Mouse (Mus musculus) A20 (cell line): ENCODE measurements around the gene Dot1l.
A peak's percentile ranks its signal among the peaks of the same experiment; 100 is the strongest.

Experiments
- DNase-seq: peaks from one replicate; pipeline ENCODE4 v3.0.0-alpha.2; 2011; ENCODE audit warnings: low read depth, low spot score

The Dot1l gene

DNA sequence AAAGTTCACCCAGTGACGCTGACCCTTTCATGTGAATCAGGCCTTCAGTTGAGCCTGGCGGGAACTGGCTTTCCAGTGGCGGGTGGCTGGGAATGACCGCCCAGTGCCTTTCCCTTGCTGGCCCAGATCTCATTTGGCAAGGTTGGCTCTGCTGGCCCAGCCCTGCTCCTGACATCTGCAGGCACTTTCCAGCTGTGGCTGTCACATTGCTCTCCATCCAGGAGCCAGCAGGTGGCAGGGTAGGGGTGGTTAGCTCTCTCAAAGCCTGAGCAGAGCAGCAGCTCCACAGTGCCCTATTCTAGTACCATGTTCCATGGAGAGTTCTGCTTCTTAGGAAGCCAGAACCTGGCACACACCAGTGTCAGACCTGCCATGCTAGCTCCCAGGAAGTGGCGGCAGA, 2.7 kb downstream of the Dot1l start:
- DNase-seq, result peak; percentile 69

- DNase-seq, result no peak
Observed at GRCm38 (mm10) chr10:80758651-80759050, 3.6 kb downstream of the Dot1l start.

DNA sequence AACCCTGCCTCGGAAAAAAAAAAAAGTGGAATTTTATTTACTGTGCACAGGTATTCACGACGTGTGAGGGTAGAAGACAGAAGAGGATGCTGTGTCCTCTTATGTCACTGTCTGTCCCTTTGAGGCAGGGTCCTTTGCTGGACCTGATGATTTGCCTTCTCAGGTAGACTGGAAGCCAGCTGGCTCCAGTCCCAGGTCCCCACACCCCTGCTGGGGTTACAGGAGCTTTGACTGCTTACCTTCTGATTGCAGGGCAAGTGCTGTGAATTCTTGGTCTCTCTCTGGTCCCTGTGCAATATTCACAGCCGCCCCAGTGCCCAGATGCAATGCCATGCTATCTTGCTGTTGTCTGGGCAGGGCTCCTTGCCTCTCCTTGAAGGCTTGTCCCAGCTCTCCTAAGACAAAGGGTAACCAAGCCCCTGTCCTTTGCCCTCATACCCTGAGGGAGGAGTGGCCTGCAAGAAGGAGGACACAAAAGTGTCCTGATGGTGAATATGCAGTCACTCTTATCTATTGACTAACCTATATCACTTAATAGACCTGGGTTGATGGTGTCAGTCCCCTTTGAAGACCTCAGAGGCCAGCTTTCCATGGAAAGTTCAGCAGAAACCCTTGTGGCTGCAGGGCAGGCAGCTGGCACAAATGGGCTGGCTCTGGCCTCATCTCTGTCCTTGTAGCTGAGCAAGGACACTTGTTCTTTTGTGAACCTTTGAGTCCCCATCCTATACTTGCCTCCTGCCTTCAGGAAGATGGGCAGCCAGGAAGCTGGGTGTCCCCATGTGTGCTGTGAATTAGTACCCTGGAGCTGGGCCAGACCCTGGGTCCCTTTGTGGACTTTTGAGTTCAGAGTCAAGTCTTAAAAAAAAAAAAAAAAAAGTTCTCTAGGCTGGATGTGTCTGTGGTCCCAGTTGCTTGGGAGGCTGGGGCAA, 5.9 kb downstream of the Dot1l start:
- no peak for DNase-seq

DNA sequence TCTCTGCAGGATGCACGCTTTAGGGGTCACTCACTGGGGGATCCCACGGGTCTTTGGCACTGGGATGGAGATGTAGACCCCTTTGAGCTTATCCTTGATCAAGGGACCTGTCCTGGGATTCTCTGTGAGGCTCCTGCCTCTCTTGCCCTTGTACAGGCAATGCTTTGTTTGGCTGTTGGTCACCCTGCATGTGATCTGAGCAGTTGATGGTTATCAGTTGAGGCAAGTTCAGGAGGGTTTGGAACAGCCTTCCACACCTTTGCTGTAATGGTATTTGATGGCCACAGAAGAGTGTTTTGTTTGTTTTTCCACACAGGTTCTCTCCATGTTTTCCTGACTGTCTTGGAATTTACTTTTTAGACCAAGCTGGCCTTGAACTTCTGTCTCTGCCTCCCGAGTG, 6.8 kb downstream of the Dot1l start:
- no peak for DNase-seq

GRCm38 (mm10) chr10:80763502-80763901, 8.5 kb downstream of the Dot1l start:
- no peak for DNase-seq

DNA sequence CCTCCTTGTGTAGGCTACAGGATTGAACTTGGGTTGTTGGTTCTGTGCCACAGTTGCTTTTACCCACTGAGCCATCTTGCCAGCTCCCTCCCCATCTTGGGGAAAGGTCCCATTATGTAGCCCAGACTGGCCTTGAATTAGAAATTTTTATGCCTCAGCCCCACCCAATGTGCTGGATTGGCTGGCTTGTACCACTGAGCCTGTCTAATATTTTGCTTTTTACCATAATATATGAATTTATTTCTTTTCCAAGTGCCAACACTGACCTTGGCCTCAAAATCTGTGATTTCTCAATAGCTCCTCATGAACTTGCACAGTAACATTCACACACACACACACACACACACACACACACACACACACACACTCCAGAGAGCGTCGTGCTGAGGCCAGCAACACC, 10.7 kb downstream of the Dot1l start:
- DNase-seq, result no peak

DNA sequence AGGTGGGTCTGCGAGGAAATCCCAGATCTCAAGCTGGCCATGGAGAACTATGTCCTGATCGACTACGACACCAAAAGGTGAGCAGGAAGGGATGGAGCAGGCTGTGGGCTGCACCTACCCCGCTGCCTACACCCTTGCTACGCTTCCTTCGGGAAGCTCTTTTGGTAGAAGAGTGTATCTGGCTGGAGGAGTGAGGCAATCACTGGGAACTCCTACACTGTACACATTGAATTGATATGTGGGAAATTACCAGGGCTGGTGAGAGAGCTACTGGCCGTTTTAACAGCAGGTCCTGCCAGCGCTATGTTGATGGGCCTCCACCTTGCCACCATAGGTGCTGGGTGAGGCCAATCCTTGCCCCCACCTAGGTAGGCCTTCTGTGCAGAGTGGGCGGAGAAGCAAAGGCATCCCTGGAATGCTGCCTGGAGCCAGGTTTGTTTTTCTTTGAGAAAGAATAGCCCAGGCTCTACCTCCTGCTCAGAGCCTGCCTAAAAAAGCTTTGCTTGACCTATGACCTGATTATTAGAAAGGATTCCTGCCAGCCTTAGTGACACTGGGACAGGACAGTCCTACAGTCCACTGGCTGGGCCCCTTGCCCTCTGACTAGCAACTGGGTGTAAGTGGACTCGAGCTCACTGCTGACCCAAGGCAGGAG, 11.3 kb downstream of the Dot1l start:
- no peak for DNase-seq

- no peak for DNase-seq
Observed at GRCm38 (mm10) chr10:80768365-80768764, 13.4 kb downstream of the Dot1l start.

DNA sequence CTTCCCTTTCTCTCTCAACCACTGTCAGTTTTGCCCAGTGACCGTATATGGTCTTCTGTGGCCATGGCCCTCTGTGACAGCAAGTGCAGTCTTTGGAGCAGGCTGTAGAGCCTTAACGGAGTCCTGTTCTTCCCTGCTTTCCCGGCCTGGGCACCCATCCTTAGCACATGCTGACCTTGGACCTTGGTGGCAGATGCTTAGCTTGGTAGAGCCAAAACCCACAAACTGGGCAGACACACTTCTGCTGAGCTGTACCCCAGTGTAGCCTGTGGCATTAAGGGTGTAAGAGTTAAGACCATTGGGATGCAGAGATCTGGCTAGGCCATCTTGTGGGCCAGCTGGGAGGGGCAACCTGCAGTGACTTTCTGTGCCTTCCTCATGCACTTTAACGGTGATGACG, 18.8 kb downstream of the Dot1l start:
- DNase-seq, result no peak

DNA sequence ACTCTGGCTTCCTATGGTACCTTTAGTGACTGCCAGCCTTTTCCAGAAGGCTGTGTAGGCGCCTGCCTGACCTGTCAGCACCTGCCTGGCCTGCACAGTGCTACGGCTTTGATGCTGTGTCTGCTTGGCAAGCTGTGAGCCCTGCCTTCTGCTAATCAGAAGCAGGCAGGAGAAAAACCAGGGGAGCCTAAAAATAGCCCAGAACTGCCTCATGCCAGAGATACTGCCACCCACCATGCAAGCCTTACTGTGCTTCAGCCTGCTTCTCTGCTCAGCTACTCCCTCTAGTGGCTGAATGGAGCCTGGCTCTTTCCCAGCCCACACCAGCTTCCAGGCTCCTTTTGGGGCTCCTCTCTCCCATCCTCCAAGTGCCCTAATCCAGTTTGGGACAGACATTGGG, 19.5 kb downstream of the Dot1l start:
- DNase-seq, result peak; percentile 49

DNA sequence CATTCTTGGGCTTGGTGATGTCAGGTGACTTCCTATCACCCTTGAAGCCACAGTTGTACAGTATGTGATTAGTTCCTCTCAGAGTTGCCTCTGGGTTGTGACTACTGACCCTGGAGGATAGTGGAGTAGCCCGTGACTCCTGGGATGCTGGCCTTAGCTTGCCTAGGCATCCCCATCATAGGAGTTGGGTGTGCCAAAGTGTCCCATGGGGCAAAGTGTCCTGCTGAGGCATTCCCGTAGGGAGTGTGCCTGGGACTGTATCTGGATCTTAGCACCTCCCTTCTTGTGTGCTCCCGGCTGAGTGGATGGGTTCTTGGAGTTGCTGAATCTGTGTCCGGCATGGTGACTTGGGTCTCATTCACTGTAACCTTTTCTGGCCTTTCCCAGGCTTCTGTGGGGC, 20.0 kb downstream of the Dot1l start:
- DNase-seq, result no peak

- no peak for DNase-seq
Observed at GRCm38 (mm10) chr10:80775731-80776130, 20.7 kb downstream of the Dot1l start.

DNA sequence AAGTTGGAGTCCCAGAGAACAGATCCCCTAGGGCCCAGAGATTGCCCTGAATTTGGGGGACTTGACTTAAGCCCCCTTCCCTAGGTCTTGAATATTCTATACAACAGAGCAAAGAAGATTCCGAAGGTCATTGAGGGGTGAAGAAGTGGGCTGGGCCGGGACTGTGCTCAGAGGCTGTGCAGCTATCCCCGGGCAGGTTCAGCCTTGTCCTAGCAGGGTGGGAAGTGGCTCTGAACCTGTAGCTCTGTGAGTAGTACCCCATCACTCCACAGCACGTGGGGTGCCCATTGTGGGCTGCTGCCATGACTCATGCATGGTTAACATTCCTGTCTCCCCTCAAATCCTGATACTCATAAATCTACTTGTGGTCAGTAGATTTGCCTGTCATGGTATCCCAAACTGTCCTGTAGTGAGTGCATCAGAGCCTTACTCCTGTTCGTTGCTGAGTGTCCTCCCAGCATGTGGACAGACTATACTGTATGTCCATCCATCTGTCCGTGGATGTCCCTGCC, 21.4 kb downstream of the Dot1l start:
- DNase-seq, result no peak

GRCm38 (mm10) chr10:80777123-80777522, 22.1 kb downstream of the Dot1l start:
- no peak for DNase-seq

DNA sequence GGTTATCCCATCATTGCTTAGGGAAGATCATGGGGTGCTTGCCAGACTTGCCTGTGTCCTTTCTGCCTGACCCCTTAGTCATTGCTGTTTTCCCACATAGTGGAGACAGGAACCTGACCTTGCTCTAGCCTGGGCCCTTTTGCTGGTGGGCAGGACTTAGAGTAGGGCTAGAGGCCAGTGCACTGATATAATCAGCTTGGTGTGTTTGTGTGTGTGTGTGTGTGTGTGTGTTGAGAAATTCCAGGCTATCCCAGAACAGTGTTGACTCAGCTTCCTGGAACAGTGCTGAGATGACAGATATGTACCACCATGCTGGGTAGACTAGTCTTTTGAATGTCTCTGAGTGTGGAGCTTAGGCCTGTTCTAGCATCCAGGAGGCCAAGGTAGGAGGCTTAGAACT, 24.6 kb downstream of the Dot1l start:
- DNase-seq, result no peak

- DNase-seq, result no peak
Observed at GRCm38 (mm10) chr10:80784302-80784701, 29.3 kb downstream of the Dot1l start.

GRCm38 (mm10) chr10:80784871-80785270, 29.9 kb downstream of the Dot1l start:
- DNase-seq, result no peak

- no peak for DNase-seq
Observed at GRCm38 (mm10) chr10:80785963-80786362, 31.0 kb downstream of the Dot1l start.

- no peak for DNase-seq
Observed at GRCm38 (mm10) chr10:80787517-80787916, 32.5 kb downstream of the Dot1l start.

- DNase-seq, result peak; percentile 42
Observed at GRCm38 (mm10) chr10:80790761-80791404, 35.9 kb downstream of the Dot1l start.

GRCm38 (mm10) chr10:80791476-80792174, 36.6 kb downstream of the Dot1l start:
- peak; percentile 69 for DNase-seq
